Mouse (Mus musculus) midbrain, embryonic 10.5 days (tissue): ENCODE data around the gene Zfp735. TPM values are rescaled to one million over a fixed set of nuclear protein-coding genes. Genes with fewer than 3 reads are reported as not detected.

Source experiments
- DNase-seq: peaks from one replicate; pipeline ENCODE4 v3.0.0-alpha.2; 2017; ENCODE audit warnings: low spot score
- H3K27ac ChIP-seq: fragments of 300-500 bp; sonication (generic); replicated peaks from 2 replicates; pipeline ENCODE4 v1.5.1; 2016; ENCODE audit warnings: mild to moderate bottlenecking
- H3K27me3 ChIP-seq: fragments of 300-500 bp; sonication (generic); 2 replicates; pipeline ENCODE4 v1.6.1; 2016; ENCODE audit warnings: low read depth, mild to moderate bottlenecking; ENCODE audit not compliant: poor library complexity, severe bottlenecking
- H3K36me3 ChIP-seq: fragments of 300-500 bp; sonication (generic); 2 replicates; pipeline ENCODE4 v1.6.1; 2016; ENCODE audit warnings: mild to moderate bottlenecking, moderate library complexity
- H3K4me1 ChIP-seq: fragments of 300-500 bp; sonication (generic); 2 replicates; pipeline ENCODE4 v1.6.1; 2016
- H3K4me3 ChIP-seq: fragments of 300-500 bp; sonication (generic); 2 replicates; pipeline ENCODE4 v1.5.1; 2016; ENCODE audit warnings: mild to moderate bottlenecking, moderate library complexity
- H3K9me3 ChIP-seq: fragments of 300-500 bp; sonication (generic); replicated peaks from 2 replicates; pipeline ENCODE4 v1.6.1; 2016; ENCODE audit warnings: mild to moderate bottlenecking
- WGBS: fragments of 180-500 bp; shearing (Covaris S2); methylation state at CpG from one replicate; pipeline ENCODE4 v1.1.7; 2016; 5-methylcytosine and 5-hydroxymethylcytosine counted together
- polyA plus RNA-seq: library from polyadenylated mRNA; unstranded; fragments of >200 nt; fragmentation: Nextera tagmentation; extraction: Ambion mirVana; gene quantifications from 2 replicates; pipeline ENCODE4 v1.2.1, GENCODE M21; 2016

Zfp735 gene
- not detected in 2 replicates for polyA plus RNA-seq

- H3K36me3 ChIP-seq: no peaks in the 10 kb centered on the region
- peaks cover 36% of the 10 kb centered on the region for H3K9me3 ChIP-seq
- no peak for DNase-seq
- H3K4me1 ChIP-seq: no peaks in the 10 kb centered on the region
- H3K27ac ChIP-seq: no peak within 1 kb of the TSS
- H3K4me3 ChIP-seq: no peak within 1 kb of the TSS
- 84% methylated on average over 2 of the region's 2 CpGs for WGBS
- no peaks in the 10 kb centered on the region for H3K27me3 ChIP-seq
These were observed at the start of gene Zfp735 for GRCm38 (mm10) chr11:73688478-73688877. Gene Zfp735, plus strand, starts transcription at chr11:73688778.

- Histone ChIP-seq H3K36me3 (no peaks in the 10 kb centered on the region), H3K4me3 (no peak overlapping the region), H3K27me3 (no peaks in the 10 kb centered on the region), H3K9me3 (peaks cover 56% of the 10 kb centered on the region), H3K4me1 (no peaks in the 10 kb centered on the region), H3K27ac (no peak overlapping the region)
- DNase-seq: no peak
These were observed 70.5 kb downstream of the Zfp735 start for GRCm38 (mm10) chr11:73759115-73759514.

Other genes starting within 250 kb of the Zfp735 start
- not detected in 2 replicates for gene Olfr380, start 231.3 kb upstream of the Zfp735 start, polyA plus RNA-seq
- gene Olfr381, start 197.2 kb upstream of the Zfp735 start, polyA plus RNA-seq: not detected in 2 replicates
- not detected in 2 replicates for gene Olfr382, start 171.6 kb upstream of the Zfp735 start, polyA plus RNA-seq
- gene Olfr385, start 95.8 kb upstream of the Zfp735 start, polyA plus RNA-seq: not detected in 2 replicates
- not detected in 2 replicates for gene Olfr384, start 90.2 kb upstream of the Zfp735 start, polyA plus RNA-seq
- not detected in 2 replicates for gene Olfr389, start 91.9 kb downstream of the Zfp735 start, polyA plus RNA-seq
- gene Olfr390, start 94.2 kb downstream of the Zfp735 start, polyA plus RNA-seq: not detected in 2 replicates
- not detected in 2 replicates for gene Olfr391-ps, start 114.3 kb downstream of the Zfp735 start, polyA plus RNA-seq
- not detected in 2 replicates for gene Olfr392, start 128.3 kb downstream of the Zfp735 start, polyA plus RNA-seq
- gene Olfr393, start 162.7 kb downstream of the Zfp735 start, polyA plus RNA-seq: not detected in 2 replicates
- gene Olfr394, start 202.0 kb downstream of the Zfp735 start, polyA plus RNA-seq: not detected in 2 replicates
- not detected in 2 replicates for gene Olfr395, start 220.5 kb downstream of the Zfp735 start, polyA plus RNA-seq
- gene Olfr23, start 247.9 kb downstream of the Zfp735 start, polyA plus RNA-seq: not detected in 2 replicates